Mouse (Mus musculus) Patski (cell line): ENCODE measurements at regions not wholly inside any gene's neighbourhood (a gene's known extent, or its start where the extent isn't known, plus 50 kb on each side); places are given as distances from the start of the nearest gene placed in this dataset.
A peak's percentile ranks its signal among the peaks of the same experiment; 100 is the strongest.

Experiments used
- ATAC-seq: fragments of 100-300 bp; one replicate; pipeline ENCODE4 v1.8.0; 2021
- CTCF ChIA-PET: fragments of 350-600 bp; sonication (Branson Sonifier 250); formaldehyde crosslinking; loops from one replicate; lab custom pipeline; 2022; ENCODE audit warnings: inconsistent platforms; lab: Charles Lee
- POLR2A ChIA-PET: fragments of 350-600 bp; sonication (Branson Sonifier 250); formaldehyde crosslinking; loops from one replicate; lab custom pipeline; 2022; ENCODE audit warnings: antibody characterized with exemption, inconsistent platforms; lab: Charles Lee
- DNase-seq: peaks from one replicate; pipeline ENCODE4 v3.0.0-alpha.2; 2011; ENCODE audit warnings: low read depth, low spot score
- H3K27me3 ChIP-seq: fragments of 371-371 bp; one replicate; pipeline ENCODE4 v1.5.1; 2021
- CTCF ChIP-seq: fragments of 100-300 bp; IDR thresholded peaks from one replicate; pipeline ENCODE4 v1.5.1; 2021
- in situ Hi-C: fragments of 300-500 bp; cut with MboI; formaldehyde crosslinking; loops from 3 replicates; pipeline ENCODE4 v1.11.1; 2018; ENCODE audit warnings: low pct_unique_long_range_greater_than_20kb, mixed read lengths

GRCm38 (mm10) chr3:57018171-57018570 lies 283.6 kb downstream of the Tm4sf1 start:
- in situ Hi-C loops, result no loop called here
- H3K27me3 ChIP-seq, result peaks cover 16% of the 10 kb centered on the region
- ChIA-PET POLR2A (interaction anchor here (0.7 kb wide), 1 partner anchor 207 kb away, joined by 4 read pairs; no protein-coding TSS in a partner anchor), CTCF (no interaction called here)
- no peak for DNase-seq
- ATAC-seq, result no peak
- no peak for TF ChIP-seq CTCF

GRCm38 (mm10) chr3:56981305-56981660 lies 320.5 kb downstream of the Tm4sf1 start:
- H3K27me3 ChIP-seq, result peaks cover 36% of the 10 kb centered on the region
- ChIA-PET CTCF (interaction anchor here (1.2 to 2.5 kb wide), 2 partner anchors 16 to 228 kb away, joined by 3 to 10 read pairs; no protein-coding TSS in a partner anchor), POLR2A (interaction anchor here (1.0 kb wide), 1 partner anchor 9 kb away, joined by 4 read pairs; no protein-coding TSS in a partner anchor)
- DNase-seq, result no peak
- no peak for ATAC-seq
- in situ Hi-C loops, result no loop called here
- no peak for TF ChIP-seq CTCF

GRCm38 (mm10) chr3:56980593-56981304 lies 321.0 kb downstream of the Tm4sf1 start:
- TF ChIP-seq CTCF, result no peak
- no peak for ATAC-seq
- CTCF ChIA-PET, result interaction anchor here (1.0 kb wide), 1 partner anchor 36 kb away, joined by 3 read pairs; no protein-coding TSS in a partner anchor

GRCm38 (mm10) chr3:56966008-56966407 lies 335.8 kb downstream of the Tm4sf1 start:
- H3K27me3 ChIP-seq, result no peaks in the 10 kb centered on the region
- TF ChIP-seq CTCF, result no peak
- CTCF ChIA-PET, result interaction anchor here (1.3 to 2.8 kb wide), 3 partner anchors 11 to 24 kb away, joined by 5 to 10 read pairs (median 5); no protein-coding TSS in a partner anchor
- POLR2A ChIA-PET, result no interaction called here
- DNase-seq (no peak), ATAC-seq (no peak)
- in situ Hi-C loops, result no loop called here

More at GRCm38 (mm10) chr3:56980593-56981304, 321.0 kb downstream of the Tm4sf1 start:
- POLR2A ChIA-PET, result no interaction called here
- peaks cover 31% of the 10 kb centered on the region for H3K27me3 ChIP-seq
- no peak for DNase-seq
- in situ Hi-C loops, result no loop called here

- in situ Hi-C loops, result no loop called here
- H3K27me3 ChIP-seq, result no peaks in the 10 kb centered on the region
- no peak for TF ChIP-seq CTCF
- ChIA-PET CTCF (interaction anchor here (1.3 to 2.8 kb wide), 3 partner anchors 12 to 24 kb away, joined by 5 to 10 read pairs (median 5); no protein-coding TSS in a partner anchor), POLR2A (no interaction called here)
- no peak for DNase-seq
- ATAC-seq, result no peak
These were observed 336.3 kb downstream of the Tm4sf1 start for GRCm38 (mm10) chr3:56965444-56965843.

- POLR2A ChIA-PET, result no interaction called here
These were observed 337.6 kb downstream of the Tm4sf1 start for GRCm38 (mm10) chr3:56964156-56964555.

GRCm38 (mm10) chr3:56963251-56963650 lies 338.5 kb downstream of the Tm4sf1 start:
- DNase-seq (no peak), ATAC-seq (no peak)
- in situ Hi-C loops, result no loop called here
- ChIA-PET POLR2A (no interaction called here), CTCF (no interaction called here)
- no peak for TF ChIP-seq CTCF
- no peaks in the 10 kb centered on the region for H3K27me3 ChIP-seq

More at GRCm38 (mm10) chr3:56964156-56964555, 337.6 kb downstream of the Tm4sf1 start:
- CTCF ChIA-PET, result interaction anchor here (0.8 to 2.8 kb wide), 2 partner anchors 16 to 18 kb away, joined by 3 to 10 read pairs; no protein-coding TSS in a partner anchor
- ATAC-seq (no peak), DNase-seq (no peak)
- in situ Hi-C loops, result no loop called here
- no peaks in the 10 kb centered on the region for H3K27me3 ChIP-seq
- TF ChIP-seq CTCF, result no peak

GRCm38 (mm10) chr3:56962248-56963013 lies 339.4 kb downstream of the Tm4sf1 start:
- in situ Hi-C loops, result no loop called here
- no peaks in the 10 kb centered on the region for H3K27me3 ChIP-seq
- POLR2A ChIA-PET, result interaction anchor here (0.7 kb wide), 1 partner anchor 1297 kb away, joined by 4 read pairs; no protein-coding TSS in a partner anchor

GRCm38 (mm10) chr3:56956978-56957377 lies 344.8 kb downstream of the Tm4sf1 start:
- ATAC-seq, result no peak
- no peak for TF ChIP-seq CTCF
- peaks cover 4% of the 10 kb centered on the region for H3K27me3 ChIP-seq
- ChIA-PET POLR2A (no interaction called here), CTCF (interaction anchor here (1.2 kb wide), 1 partner anchor 40 kb away, joined by 3 read pairs; no protein-coding TSS in a partner anchor)
- no peak for DNase-seq
- in situ Hi-C loops, result no loop called here

More at GRCm38 (mm10) chr3:56962248-56963013, 339.4 kb downstream of the Tm4sf1 start:
- DNase-seq, result peak; percentile 97
- peak; percentile 18 for TF ChIP-seq CTCF
- peak; percentile 100 for ATAC-seq
- CTCF ChIA-PET, result no interaction called here

- in situ Hi-C loops, result no loop called here
- no peak for TF ChIP-seq CTCF
- no peak for ATAC-seq
- H3K27me3 ChIP-seq, result peaks cover 4% of the 10 kb centered on the region
- CTCF ChIA-PET, result no interaction called here
- DNase-seq, result no peak
- POLR2A ChIA-PET, result no interaction called here
These were observed 346.0 kb downstream of the Tm4sf1 start for GRCm38 (mm10) chr3:56955799-56956121.
